Comparison of ENCODE assay signal across 18 mouse cellular contexts in the genomic region with DNA sequence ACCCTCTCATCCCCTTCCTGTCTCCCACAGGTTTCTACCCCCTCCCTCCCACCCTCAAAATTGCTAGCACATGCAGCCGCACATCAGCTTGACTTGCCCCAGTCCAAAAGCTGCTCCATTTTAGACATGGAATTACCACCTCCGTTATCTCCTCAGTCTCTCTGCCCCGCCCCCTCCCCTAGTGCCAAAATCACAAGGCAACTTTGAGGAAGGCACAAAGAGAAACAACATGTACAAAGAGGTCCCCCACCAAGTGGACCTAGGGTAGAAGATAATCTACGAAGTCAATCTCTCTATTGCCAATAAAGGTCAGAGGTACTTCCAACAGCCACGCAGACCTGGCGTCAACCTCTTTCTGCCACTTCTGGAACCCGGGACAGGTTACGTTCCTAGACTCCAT. TPM values are rescaled to one million over a fixed set of nuclear protein-coding genes. Genes with fewer than 3 reads are reported as not detected.
A peak's percentile ranks its signal among the peaks of the same experiment; 100 is the strongest.
DNase-seq lines count a peak whose midpoint lies in the region; ATAC-seq lines count a peak whose summit lies in the region.
"Had no signal": no experiment of that assay in that cellular context is flagged by ENCODE, and none has a peak within 500 bp of the region (broad histone marks: within the 10 kb centered on the region; RNA-seq: fewer than 3 reads in every experiment).

No protein-coding gene starts in this region.

- H3K27ac ChIP-seq in hindbrain, embryonic 10.5 days: 0 out of 2 replicates have a peak overlapping the region, but pooled peaks have one; percentile 46
- H3K27ac ChIP-seq in hindbrain, embryonic 11.5 days (ENCODE audit: low read depth, low read length): no peak overlapping the region
- peak overlapping the region; percentile 81; the same call in 1 of the 2 replicates for H3K27ac ChIP-seq in limb, embryonic 11.5 days (replicated peaks; ENCODE audit: low read depth, low read length)
- 0 out of 2 replicates have a peak overlapping the region, but pooled peaks have one; percentile 9 for H3K27ac ChIP-seq in liver, embryonic 16.5 days (ENCODE audit: low read length)
- H3K27ac ChIP-seq: embryonic facial prominence, embryonic 15.5 days; midbrain, embryonic 13.5 days had no signal

- H3K36me3 ChIP-seq in hindbrain, embryonic 10.5 days: peaks cover 12% of the 10 kb centered on the region; the same call in 1 of the 2 replicates
- no peaks in the 10 kb centered on the region for H3K36me3 ChIP-seq in hindbrain, embryonic 11.5 days (ENCODE audit: control insufficient read depth, insufficient read depth, low read length)
- H3K36me3 ChIP-seq in limb, embryonic 11.5 days (ENCODE audit: control insufficient read depth, insufficient read depth, low read length): no peaks in the 10 kb centered on the region
- no peaks in the 10 kb centered on the region; the same call in 1 of the 2 replicates for H3K36me3 ChIP-seq in liver, embryonic 16.5 days (ENCODE audit: control insufficient read depth, insufficient read depth)
- H3K36me3 ChIP-seq: embryonic facial prominence, embryonic 15.5 days; midbrain, embryonic 13.5 days had no signal

- WGBS in hindbrain, embryonic 10.5 days: 64% methylated on average over 8 of the region's 8 CpGs
- 68% methylated on average over 8 of the region's 8 CpGs for whole genome bisulfite sequencing in hindbrain, embryonic 11.5 days
- WGBS in limb, embryonic 11.5 days: 36% methylated on average over 8 of the region's 8 CpGs
- 40% methylated on average over 8 of the region's 8 CpGs for WGBS in liver, embryonic 16.5 days (ENCODE audit: insufficient replicate concordance)

- no peak overlapping the region for H3K4me3 ChIP-seq in hindbrain, embryonic 10.5 days
- no peak overlapping the region for H3K4me3 ChIP-seq in hindbrain, embryonic 11.5 days (ENCODE audit: low read depth, low read length)
- no peak overlapping the region for H3K4me3 ChIP-seq in limb, embryonic 11.5 days (ENCODE audit: low read depth, low read length)
- no peak overlapping the region for H3K4me3 ChIP-seq in liver, embryonic 16.5 days (ENCODE audit: low read depth, low read length)
- H3K4me3 ChIP-seq: embryonic facial prominence, embryonic 15.5 days; midbrain, embryonic 13.5 days had no signal

- ATAC-seq in CD4-positive, CD25-positive, alpha-beta regulatory T cell, adult 4 months: no peak
- no peak for ATAC-seq in hindbrain, embryonic 11.5 days (ENCODE audit: low FRiP score)
- ATAC-seq in limb, embryonic 11.5 days (ENCODE audit: insufficient number of reproducible peaks, low FRiP score, low TSS enrichment, low read depth): no peak
- no peak for ATAC-seq in liver, embryonic 16.5 days (ENCODE audit: low read depth)

- H3K4me2 ChIP-seq in hindbrain, embryonic 11.5 days (replicated peaks; ENCODE audit: low read depth, low read length): no peak overlapping the region
- no peak overlapping the region for H3K4me2 ChIP-seq in limb, embryonic 11.5 days (ENCODE audit: low read depth, severe bottlenecking)
- no peak overlapping the region; the same call in 1 of the 2 replicates for H3K4me2 ChIP-seq in liver, embryonic 16.5 days (ENCODE audit: low read depth, low read length)
- H3K4me2 ChIP-seq: embryonic facial prominence, embryonic 15.5 days; midbrain, embryonic 13.5 days had no signal

- peaks cover 12% of the 10 kb centered on the region for H3K9me3 ChIP-seq in hindbrain, embryonic 10.5 days
- H3K9me3 ChIP-seq in hindbrain, embryonic 11.5 days (ENCODE audit: control insufficient read depth, low read length): peaks cover 2% of the 10 kb centered on the region; the same call in 1 of the 2 replicates
- H3K9me3 ChIP-seq in limb, embryonic 11.5 days (ENCODE audit: control insufficient read depth, low read length): peaks cover 5% of the 10 kb centered on the region; the same call in 1 of the 2 replicates
- H3K9me3 ChIP-seq in liver, embryonic 16.5 days (replicated peaks; ENCODE audit: control insufficient read depth, low read length): peaks cover 6% of the 10 kb centered on the region
- H3K9me3 ChIP-seq: embryonic facial prominence, embryonic 15.5 days; midbrain, embryonic 13.5 days had no signal

- DNase-seq in CD4-positive, CD25-positive, alpha-beta regulatory T cell, adult 2 months (ENCODE audit: low read depth, low spot score): peak; percentile 25
- DNase-seq in hindbrain, embryonic 10.5 days (ENCODE audit: low spot score): no peak
- no peak for DNase-seq in hindbrain, embryonic 11.5 days (ENCODE audit: low spot score)
- DNase-seq in limb, embryonic 11.5 days (ENCODE audit: low spot score): no peak
- DNase-seq in right cerebral cortex, adult 2 months (ENCODE audit: low spot score in 2 of 2): no peak
- no peak for DNase-seq in urinary bladder, adult 18-20 months (ENCODE audit: low spot score in 2 of 2)
- DNase-seq: adrenal gland, postnatal 14 days; cerebellum, postnatal 10 days; gastrocnemius, postnatal 14 days; kidney, adult 8-10 months; kidney, postnatal 25 days; lung, postnatal 10 days; right cerebral cortex, postnatal 14 days; spleen, adult 18-20 months had no signal

- H3K27me3 ChIP-seq in hindbrain, embryonic 10.5 days (ENCODE audit: insufficient read depth, poor library complexity, severe bottlenecking): no peaks in the 10 kb centered on the region
- no peaks in the 10 kb centered on the region for H3K27me3 ChIP-seq in hindbrain, embryonic 11.5 days (ENCODE audit: control insufficient read depth, insufficient read depth, low read length)
- no peaks in the 10 kb centered on the region for H3K27me3 ChIP-seq in limb, embryonic 11.5 days (ENCODE audit: control insufficient read depth, insufficient read depth, low read length)
- H3K27me3 ChIP-seq in liver, embryonic 16.5 days (ENCODE audit: control insufficient read depth, insufficient read depth, low read depth, low read length): no peaks in the 10 kb centered on the region; the same call in 1 of the 2 replicates
- H3K27me3 ChIP-seq: embryonic facial prominence, embryonic 15.5 days; midbrain, embryonic 13.5 days had no signal

- H3K4me1 ChIP-seq in hindbrain, embryonic 10.5 days (replicated peaks): peaks cover 46% of the 10 kb centered on the region
- no peaks in the 10 kb centered on the region for H3K4me1 ChIP-seq in hindbrain, embryonic 11.5 days (replicated peaks; ENCODE audit: control insufficient read depth, insufficient read depth, low read length)
- peaks cover 57% of the 10 kb centered on the region for H3K4me1 ChIP-seq in limb, embryonic 11.5 days (ENCODE audit: control insufficient read depth, insufficient read depth, low read length)
- peaks cover 49% of the 10 kb centered on the region for H3K4me1 ChIP-seq in liver, embryonic 16.5 days (ENCODE audit: control insufficient read depth, low read depth, low read length)

- H3K9ac ChIP-seq in hindbrain, embryonic 11.5 days (ENCODE audit: low read depth, low read length): no peak overlapping the region
- no peak overlapping the region for H3K9ac ChIP-seq in limb, embryonic 11.5 days (ENCODE audit: low read length)
- H3K9ac ChIP-seq in liver, embryonic 16.5 days (ENCODE audit: low read depth, low read length): no peak overlapping the region
- H3K9ac ChIP-seq: embryonic facial prominence, embryonic 15.5 days; midbrain, embryonic 13.5 days had no signal

RNA-seq across cellular contexts. Expression of gene St6galnac3, which starts 6.2 kb away (rescaled TPM):
- polyA plus RNA-seq in CD4-positive, CD25-positive, alpha-beta regulatory T cell, adult 4 months (2017; shearing (Covaris generic)): 10 to 100 TPM; 44.8 to 46.3 TPM
- polyA plus RNA-seq in hindbrain, embryonic 10.5 days (2016; fragmentation: Nextera tagmentation; extraction: Ambion mirVana): 32.4 and 37.8 TPM in 2 replicates
- polyA plus RNA-seq in hindbrain, embryonic 11.5 days (2014; fragmentation: Nextera tagmentation; extraction: Ambion mirVana): 34.8 and 38.9 TPM in 2 replicates
- polyA plus RNA-seq in limb, embryonic 11.5 days (2014; fragmentation: Nextera tagmentation; extraction: Ambion mirVana): 50.7 and 51.2 TPM in 2 replicates
- polyA plus RNA-seq in liver, embryonic 16.5 days (2015; fragmentation: Nextera tagmentation; extraction: Ambion mirVana): 10.5 and 12.0 TPM in 2 replicates
